Mouse (Mus musculus) stomach, embryonic 16.5 days (tissue): ENCODE data around the gene Napb. TPM values are rescaled to one million over a fixed set of nuclear protein-coding genes. Genes with fewer than 3 reads are reported as not detected.

Experiments used
- ATAC-seq: fragments of 200-750 bp; cut with Nextera tagmentation; 2 replicates; pipeline ENCODE4 v1.8.0; 2017; ENCODE audit warnings: moderate number of reproducible peaks, moderate TSS enrichment; ENCODE audit not compliant: insufficient read depth, low FRiP score
- H3K27ac ChIP-seq: fragments of 300-500 bp; sonication (generic); 2 replicates; pipeline ENCODE4 v1.5.1; 2014; ENCODE audit warnings: low read length
- H3K27me3 ChIP-seq: fragments of 300-500 bp; sonication (generic); 2 replicates; pipeline ENCODE4 v1.6.1; 2014; ENCODE audit warnings: low read length, control low read depth, mixed read lengths; ENCODE audit not compliant: control insufficient read depth, insufficient read depth
- H3K36me3 ChIP-seq: fragments of 300-500 bp; sonication (generic); 2 replicates; pipeline ENCODE4 v1.6.1; 2014; ENCODE audit warnings: low read length; ENCODE audit not compliant: control insufficient read depth, insufficient read depth
- H3K4me1 ChIP-seq: fragments of 300-500 bp; sonication (generic); 2 replicates; pipeline ENCODE4 v1.6.1; 2014; ENCODE audit warnings: low read length, control low read depth, mixed read lengths; ENCODE audit not compliant: control insufficient read depth, insufficient read depth
- H3K4me2 ChIP-seq: fragments of 300-500 bp; sonication (generic); 2 replicates; pipeline ENCODE4 v1.6.1; 2014; ENCODE audit warnings: low read depth, low read length, mixed read lengths
- H3K4me3 ChIP-seq: fragments of 300-500 bp; sonication (generic); replicated peaks from 2 replicates; pipeline ENCODE4 v1.5.1; 2014; ENCODE audit warnings: mild to moderate bottlenecking, low read length
- H3K9ac ChIP-seq: fragments of 300-500 bp; sonication (generic); 2 replicates; pipeline ENCODE4 v1.6.1; 2014; ENCODE audit warnings: low read length
- H3K9me3 ChIP-seq: fragments of 300-500 bp; sonication (generic); replicated peaks from 2 replicates; pipeline ENCODE4 v1.6.1; 2016; ENCODE audit warnings: low read length, control low read depth; ENCODE audit not compliant: control insufficient read depth
- WGBS: fragments of 180-500 bp; shearing (Covaris S2); extraction: QIAGEN DNeasy Blood & Tissue Kit; methylation state at CpG from one replicate; pipeline ENCODE4 v1.1.7; 2014; 5-methylcytosine and 5-hydroxymethylcytosine counted together
- polyA plus RNA-seq: library from polyadenylated mRNA; unstranded; fragments of >200 nt; fragmentation: Nextera tagmentation; extraction: Ambion mirVana; gene quantifications from 2 replicates; pipeline ENCODE4 v1.2.1, GENCODE M21; 2015

Napb gene
- polyA plus RNA-seq, 1 experiment from 2014 or later: 4.9 TPM

DNA sequence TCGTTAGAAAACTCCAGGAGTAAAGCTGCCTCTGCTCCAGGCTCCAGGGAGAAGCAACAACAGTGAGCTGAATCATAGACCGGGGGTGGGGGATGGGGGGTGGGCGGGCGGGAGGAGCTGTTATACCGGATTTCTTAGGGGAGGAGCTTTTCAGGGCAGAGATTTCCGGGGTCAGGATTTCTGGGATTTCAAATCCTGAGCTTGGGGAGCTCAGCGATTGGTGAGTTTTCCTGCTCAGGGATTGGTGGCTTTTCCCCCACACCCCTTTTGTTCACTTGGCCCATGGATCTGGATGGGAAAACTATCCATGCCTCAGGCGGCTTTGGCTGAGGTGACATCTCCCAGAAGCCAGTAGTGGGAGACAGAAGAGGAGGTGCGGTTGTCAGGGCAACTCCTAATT, 52.9 kb downstream of the Napb start:
- H3K9ac ChIP-seq: peak overlapping the region; percentile 65
- no peaks in the 10 kb centered on the region for H3K9me3 ChIP-seq

DNA sequence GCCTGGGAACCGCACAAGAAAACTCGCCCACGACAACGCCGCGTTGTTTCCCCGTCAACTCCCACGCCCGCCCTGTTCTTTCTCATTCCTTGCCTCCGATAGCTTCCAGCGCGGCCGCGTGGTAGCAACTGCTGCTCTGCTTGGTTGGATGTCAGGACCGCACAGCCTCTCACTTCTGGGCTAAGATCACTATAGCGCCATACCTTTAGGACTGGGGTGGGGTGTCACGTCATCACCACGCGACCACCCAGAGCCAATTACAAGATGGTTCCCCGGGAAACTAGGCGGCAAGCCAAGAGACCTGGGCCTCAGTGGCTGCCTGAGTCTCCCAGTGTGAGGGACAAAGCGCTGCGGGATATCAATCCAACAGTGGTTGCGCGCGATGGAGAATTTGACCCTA, 54.5 kb downstream of the Napb start:
- Histone ChIP-seq H3K9me3 (no peaks in the 10 kb centered on the region), H3K4me2 (peak overlapping the region; percentile 60), H3K27me3 (no peaks in the 10 kb centered on the region), H3K27ac (peak overlapping the region; percentile 72), H3K9ac (peak overlapping the region; percentile 65), H3K4me3 (peak overlapping the region; percentile 46), H3K36me3 (peaks cover 11% of the 10 kb centered on the region; the same call in 1 of the 2 replicates), H3K4me1 (peaks cover 51% of the 10 kb centered on the region)
- ATAC-seq: no peak
- 13% methylated on average over 26 of the region's 26 CpGs for WGBS

More for the DNA sequence above, 52.9 kb downstream of the Napb start:
- Histone ChIP-seq H3K4me1 (peaks cover 40% of the 10 kb centered on the region), H3K27ac (peak overlapping the region; percentile 97), H3K4me3 (peak overlapping the region; percentile 28), H3K27me3 (no peaks in the 10 kb centered on the region), H3K4me2 (peak overlapping the region; percentile 83), H3K36me3 (peaks cover 13% of the 10 kb centered on the region; the same call in 1 of the 2 replicates)
- peak; percentile 42 for ATAC-seq
- WGBS: 7% methylated on average over 9 of the region's 9 CpGs

DNA sequence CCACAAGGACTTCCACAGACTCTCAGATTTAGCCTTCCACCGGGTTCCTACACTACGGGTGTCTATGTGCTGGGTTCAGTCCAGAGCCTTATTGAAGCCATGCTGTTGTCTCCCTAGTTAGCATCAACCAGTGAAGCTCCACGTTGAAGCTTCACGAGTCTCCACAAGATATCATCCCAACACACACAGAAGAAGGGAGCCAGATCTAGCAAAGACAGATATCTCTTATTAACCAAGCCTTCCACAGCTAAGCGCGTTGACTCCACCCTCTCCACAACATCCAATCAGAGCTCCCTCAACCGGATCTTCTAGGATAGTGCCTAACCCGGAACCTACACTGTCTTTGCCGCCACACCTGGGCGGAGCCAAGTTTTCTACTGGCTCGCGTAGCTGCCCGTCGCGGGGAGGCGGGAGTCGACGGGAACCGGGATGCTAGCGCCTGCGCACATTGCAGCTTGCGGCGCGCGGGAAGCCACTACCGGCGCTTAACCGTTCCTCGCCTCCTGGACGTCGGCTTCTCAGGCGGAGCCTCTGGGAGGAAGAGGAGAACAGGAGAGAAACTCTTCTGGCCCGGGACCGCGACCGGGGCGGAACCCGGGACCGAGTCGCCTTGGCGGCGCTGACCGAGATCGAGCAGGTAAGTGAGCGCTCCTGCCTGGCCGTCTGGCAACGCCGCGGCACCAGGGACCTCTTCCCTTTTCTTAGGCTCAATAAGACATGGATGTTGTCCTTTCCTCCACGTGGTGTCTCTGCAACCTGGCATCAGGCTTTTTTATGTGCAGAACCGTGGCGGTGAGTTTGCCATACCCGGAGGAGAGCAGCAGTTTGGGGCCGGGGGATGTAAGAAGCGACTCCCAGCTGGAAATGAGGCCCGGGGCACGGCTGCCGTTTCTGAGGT, 59.8 kb downstream of the Napb start, which contains the start of gene Nxt1:
TSS of gene Nxt1 (plus strand) at position 403 of the 898 bp plus-strand sequence.
- H3K4me1 ChIP-seq: peaks cover 15% of the 10 kb centered on the region
- peak within 1 kb of the TSS; percentile 86 for H3K27ac ChIP-seq
- peaks cover 11% of the 10 kb centered on the region; the same call in 1 of the 2 replicates for H3K36me3 ChIP-seq
- peak within 1 kb of the TSS; percentile 90 for H3K4me3 ChIP-seq
- peak within 1 kb of the TSS; percentile 79 for H3K9ac ChIP-seq
- H3K9me3 ChIP-seq: no peaks in the 10 kb centered on the region
- WGBS: 1% methylated on average over 58 of the region's 58 CpGs
- no peaks in the 10 kb centered on the region for H3K27me3 ChIP-seq
- peak; percentile 100 for ATAC-seq
- peak within 1 kb of the TSS; percentile 90 for H3K4me2 ChIP-seq

DNA sequence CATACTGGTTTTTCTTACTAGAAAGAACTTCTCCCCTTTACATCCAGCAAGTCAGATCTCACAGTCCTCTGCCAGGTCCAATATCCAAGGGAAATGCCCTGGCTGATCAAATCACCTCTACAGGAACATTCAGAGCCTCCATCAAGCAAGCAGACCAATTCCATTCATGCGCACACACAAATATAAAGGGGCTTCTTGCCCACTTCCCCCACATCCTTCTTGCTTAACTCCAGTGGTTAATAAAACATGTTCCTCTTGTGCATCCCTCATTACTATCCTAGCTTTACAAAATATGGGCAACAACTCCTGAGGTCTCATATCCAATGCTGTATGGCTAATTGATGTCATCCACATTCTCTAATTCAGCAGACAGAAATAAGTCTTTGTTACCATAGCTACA, 68.8 kb downstream of the Napb start:
- Histone ChIP-seq H3K9ac (no peak overlapping the region), H3K4me1 (no peaks in the 10 kb centered on the region), H3K27ac (no peak overlapping the region), H3K27me3 (no peaks in the 10 kb centered on the region), H3K9me3 (no peaks in the 10 kb centered on the region), H3K4me3 (no peak overlapping the region), H3K36me3 (no peaks in the 10 kb centered on the region), H3K4me2 (no peak overlapping the region)
- WGBS: 95% methylated on average over 1 of the region's 1 CpGs
- ATAC-seq: no peak

DNA sequence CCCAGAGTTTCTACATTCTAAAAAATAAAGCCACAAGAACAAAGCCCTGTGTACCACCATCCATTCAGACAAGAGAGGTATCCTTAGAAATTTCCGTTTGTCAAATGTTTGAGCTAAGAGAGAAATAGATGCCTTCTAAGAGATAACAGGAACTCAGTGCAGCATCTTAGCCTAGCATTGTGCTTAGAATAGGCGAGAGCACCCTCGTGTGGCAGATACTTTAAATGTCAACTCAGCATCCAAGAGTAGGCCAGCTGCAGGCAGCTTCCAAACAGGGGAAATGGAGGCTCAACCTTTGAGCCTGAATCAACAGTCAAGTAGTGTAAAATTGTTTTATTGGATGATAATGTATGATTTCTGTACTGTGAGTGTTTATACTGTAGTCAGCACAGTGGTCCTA, 77.3 kb downstream of the Napb start:
- Histone ChIP-seq H3K27ac (no peak overlapping the region), H3K36me3 (no peaks in the 10 kb centered on the region), H3K4me3 (no peak overlapping the region), H3K4me2 (no peak overlapping the region), H3K4me1 (no peaks in the 10 kb centered on the region), H3K9me3 (no peaks in the 10 kb centered on the region), H3K27me3 (no peaks in the 10 kb centered on the region), H3K9ac (no peak overlapping the region)
- WGBS: 0% methylated on average over 3 of the region's 3 CpGs
- ATAC-seq: no peak

DNA sequence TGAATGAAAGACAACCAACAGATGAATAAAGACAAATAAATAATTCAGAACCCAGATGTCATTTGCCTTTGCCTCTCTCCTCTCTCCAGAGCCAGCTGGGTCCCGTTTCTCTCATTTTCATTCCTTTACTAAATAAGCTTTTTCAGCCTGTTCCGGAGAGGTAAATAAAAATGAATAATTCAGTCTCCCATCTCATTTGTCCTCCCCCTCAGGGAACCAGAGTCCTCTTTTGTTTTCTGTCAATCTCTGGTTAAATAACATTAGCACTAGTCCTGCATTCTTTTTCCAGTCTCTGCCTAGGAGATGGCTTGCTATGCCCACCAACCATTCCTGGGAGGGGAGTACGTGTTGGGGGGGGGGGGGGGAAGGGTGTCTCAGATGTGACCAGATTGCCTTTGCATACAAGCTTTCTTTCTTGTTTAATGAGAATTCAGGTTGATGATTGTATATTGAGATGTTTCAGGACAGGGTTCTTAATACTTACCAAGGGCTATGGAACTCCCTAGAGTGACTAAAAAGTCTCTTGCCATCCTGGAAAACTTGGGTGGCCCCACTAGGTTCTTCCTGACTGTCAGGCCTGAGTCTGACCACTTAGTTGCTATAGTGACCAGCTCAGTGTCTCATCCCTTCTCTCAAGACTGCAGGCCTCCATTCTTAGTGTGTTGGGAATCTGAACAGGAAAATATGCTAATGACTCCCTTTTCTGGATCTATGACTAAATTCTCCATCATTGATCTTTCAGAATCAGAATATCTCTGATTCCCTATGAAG, 81.5 kb downstream of the Napb start:
- 36% methylated on average over 3 of the region's 3 CpGs for WGBS
- no peaks in the 10 kb centered on the region for H3K4me1 ChIP-seq
- H3K9me3 ChIP-seq: no peaks in the 10 kb centered on the region
- H3K27me3 ChIP-seq: no peaks in the 10 kb centered on the region
- H3K36me3 ChIP-seq: no peaks in the 10 kb centered on the region
- no peak overlapping the region for H3K9ac ChIP-seq
- H3K27ac ChIP-seq: no peak overlapping the region
- H3K4me2 ChIP-seq: no peak overlapping the region
- no peak for ATAC-seq
- no peak overlapping the region for H3K4me3 ChIP-seq

DNA sequence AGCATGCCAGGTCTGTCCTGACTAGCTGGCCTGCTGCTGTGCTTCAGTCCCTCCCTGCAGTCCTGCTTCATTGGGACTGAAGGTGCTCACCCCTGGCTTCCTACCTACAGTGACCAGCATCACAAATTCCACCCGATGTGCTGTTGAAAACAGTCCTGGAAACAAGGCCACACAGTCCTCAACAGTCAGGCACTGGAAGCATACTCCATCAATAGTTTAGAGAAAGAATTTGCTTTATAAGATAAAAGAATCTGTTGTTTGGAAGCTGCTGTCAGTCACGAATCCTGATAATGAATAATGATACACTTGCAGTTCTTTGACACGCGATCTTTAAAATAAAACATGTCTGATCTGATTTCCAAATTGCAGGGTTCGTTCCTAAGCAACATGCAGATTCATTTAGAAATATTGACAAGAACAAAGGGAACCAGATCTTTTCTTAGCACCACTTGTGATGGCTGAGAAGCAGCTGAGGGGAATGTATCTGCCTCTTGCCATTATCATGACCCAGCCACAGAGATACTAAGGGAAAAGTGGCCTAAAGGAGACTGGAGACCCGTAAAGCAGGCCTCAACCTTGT, 87.8 kb downstream of the Napb start:
- Histone ChIP-seq H3K9ac (no peak overlapping the region), H3K27ac (no peak overlapping the region), H3K4me2 (no peak overlapping the region), H3K9me3 (no peaks in the 10 kb centered on the region), H3K36me3 (no peaks in the 10 kb centered on the region), H3K4me3 (no peak overlapping the region), H3K27me3 (no peaks in the 10 kb centered on the region), H3K4me1 (no peaks in the 10 kb centered on the region)
- 67% methylated on average over 6 of the region's 6 CpGs for WGBS
- no peak for ATAC-seq
